Mouse (Mus musculus): ENCODE results near the gene Prss43.
"Not testable (repeated sequence)": the region's sequence is repeated elsewhere in the genome, so short reads cannot be mapped to it uniquely, and the experiment has no call there.

Prss43 gene

GRCm38 (mm10) chr9:110826390-110826789 lies at the start of gene Prss43:
Gene Prss43, plus strand, starts transcription at chr9:110826690.
- DNase-seq = no peak

GRCm38 (mm10) chr9:110778100-110778499 lies 48.4 kb upstream of the Prss43 start:
- DNase-seq = no peak

- no peak for DNase-seq
Observed at GRCm38 (mm10) chr9:110778559-110778958, 47.9 kb upstream of the Prss43 start.

- DNase-seq = no peak
Observed at GRCm38 (mm10) chr9:110779242-110779913, 47.1 kb upstream of the Prss43 start.

GRCm38 (mm10) chr9:110781256-110781721 lies 45.2 kb upstream of the Prss43 start:
- DNase-seq = peak; percentile 88

GRCm38 (mm10) chr9:110781731-110782130 lies 44.8 kb upstream of the Prss43 start:
- DNase-seq = peak; percentile 83

GRCm38 (mm10) chr9:110783611-110784010 lies 42.9 kb upstream of the Prss43 start:
- no peak for DNase-seq

- no peak for DNase-seq
Observed at GRCm38 (mm10) chr9:110788169-110788568, 38.3 kb upstream of the Prss43 start.

- DNase-seq = no peak
Observed at GRCm38 (mm10) chr9:110790462-110790861, 36.0 kb upstream of the Prss43 start.

GRCm38 (mm10) chr9:110797013-110797412 lies 29.5 kb upstream of the Prss43 start:
- DNase-seq = no peak

- DNase-seq = no peak
Observed at GRCm38 (mm10) chr9:110797866-110798265, 28.6 kb upstream of the Prss43 start, which contains the start of gene Prss42. Gene Prss42, plus strand, starts transcription at chr9:110798166.

GRCm38 (mm10) chr9:110800834-110801479 lies 25.5 kb upstream of the Prss43 start:
- DNase-seq = no peak

- no peak for DNase-seq
Observed at GRCm38 (mm10) chr9:110803294-110803693, 23.2 kb upstream of the Prss43 start.

- DNase-seq = no peak
Observed at GRCm38 (mm10) chr9:110810051-110810450, 16.4 kb upstream of the Prss43 start.

- DNase-seq = no peak
Observed at GRCm38 (mm10) chr9:110813789-110814188, 12.7 kb upstream of the Prss43 start, which contains the start of gene Prss44. Gene Prss44, plus strand, starts transcription at chr9:110813994.

- DNase-seq = not testable (repeated sequence)
Observed at GRCm38 (mm10) chr9:110820546-110820945, 5.9 kb upstream of the Prss43 start.

- no peak for DNase-seq
Observed at GRCm38 (mm10) chr9:110821436-110821835, 5.1 kb upstream of the Prss43 start.

- no peak for DNase-seq
Observed at GRCm38 (mm10) chr9:110825426-110825825, 1.1 kb upstream of the Prss43 start.

GRCm38 (mm10) chr9:110825832-110826231 lies 658 bp upstream of the Prss43 start:
- DNase-seq = no peak

GRCm38 (mm10) chr9:110833021-110833420 lies 6.5 kb downstream of the Prss43 start:
- DNase-seq = no peak

GRCm38 (mm10) chr9:110834411-110834810 lies 7.9 kb downstream of the Prss43 start, which contains the start of gene Prss45:
Gene Prss45, plus strand, starts transcription at chr9:110834588.
- DNase-seq = no peak

- DNase-seq = no peak
Observed at GRCm38 (mm10) chr9:110834961-110835360, 8.5 kb downstream of the Prss43 start.

- peak; percentile 4 for DNase-seq
Observed at GRCm38 (mm10) chr9:110836112-110836511, 9.6 kb downstream of the Prss43 start.

- DNase-seq = no peak
Observed at GRCm38 (mm10) chr9:110840905-110841304, 14.4 kb downstream of the Prss43 start.

All from cerebellum, adult 9-11 months (tissue).